Mouse (Mus musculus) lung, postnatal 0 days (tissue): Measurements from ENCODE around the gene P2ry2. TPM values are rescaled to one million over a fixed set of nuclear protein-coding genes. Genes with fewer than 3 reads are reported as not detected.
A peak's percentile ranks its signal among the peaks of the same experiment; 100 is the strongest.

Experiments
- ATAC-seq: fragments of 200-750 bp; cut with Nextera tagmentation; 2 replicates; pipeline ENCODE4 v1.8.0; 2017; ENCODE audit warnings: moderate library complexity
- DNase-seq: peaks from one replicate; pipeline ENCODE4 v3.0.0-alpha.2; 2016; ENCODE audit warnings: low spot score
- H3K27ac ChIP-seq: fragments of 300-500 bp; sonication (generic); 2 replicates; pipeline ENCODE4 v1.5.1; 2014; ENCODE audit warnings: antibody characterized with exemption, mild to moderate bottlenecking, low read length, mixed read lengths
- H3K27me3 ChIP-seq: fragments of 300-500 bp; sonication (generic); replicated peaks from 2 replicates; pipeline ENCODE4 v1.6.1; 2014; ENCODE audit warnings: low read length, mixed read lengths; ENCODE audit not compliant: insufficient read depth
- H3K36me3 ChIP-seq: fragments of 300-500 bp; sonication (generic); 2 replicates; pipeline ENCODE4 v1.6.1; 2014; ENCODE audit warnings: low read length, mixed read lengths; ENCODE audit not compliant: insufficient read depth
- H3K4me1 ChIP-seq: fragments of 300-500 bp; sonication (generic); 2 replicates; pipeline ENCODE4 v1.6.1; 2014; ENCODE audit warnings: antibody characterized with exemption, low read depth, low read length, mixed read lengths; ENCODE audit not compliant: insufficient read depth
- H3K4me2 ChIP-seq: fragments of 300-500 bp; sonication (generic); replicated peaks from 2 replicates; pipeline ENCODE4 v1.6.1; 2014; ENCODE audit warnings: low read depth, mild to moderate bottlenecking, low read length, moderate library complexity, mixed read lengths
- H3K4me3 ChIP-seq: fragments of 300-500 bp; sonication (generic); 2 replicates; pipeline ENCODE4 v1.5.1; 2014; ENCODE audit warnings: low read depth, low read length
- H3K9ac ChIP-seq: fragments of 300-500 bp; sonication (generic); replicated peaks from 2 replicates; pipeline ENCODE4 v1.6.1; 2014; ENCODE audit warnings: low read depth, mild to moderate bottlenecking
- H3K9me3 ChIP-seq: fragments of 300-500 bp; sonication (generic); 2 replicates; pipeline ENCODE4 v1.6.1; 2016; ENCODE audit warnings: low read length, mixed read lengths
- CTCF ChIP-seq: IDR thresholded peaks from 2 replicates; pipeline ENCODE4 v1.5.1; 2016; ENCODE audit warnings: antibody characterized with exemption, mild to moderate bottlenecking
- EP300 ChIP-seq: IDR thresholded peaks from 2 replicates; pipeline ENCODE4 v1.6.1; 2016; ENCODE audit warnings: antibody characterized with exemption, mild to moderate bottlenecking, control low read depth
- WGBS: fragments of 180-500 bp; shearing (Covaris S2); extraction: QIAGEN DNeasy Blood & Tissue Kit; methylation state at CpG from one replicate; pipeline ENCODE4 v1.1.7; 2014; 5-methylcytosine and 5-hydroxymethylcytosine counted together
- polyA plus RNA-seq: library from polyadenylated mRNA; unstranded; fragments of >200 nt; fragmentation: Nextera tagmentation; extraction: Ambion mirVana; gene quantifications from 2 replicates; pipeline ENCODE4 v1.2.1, GENCODE M21; 2015

Gene P2ry2
- polyA plus RNA-seq, 1 experiment from 2014 or later: 11.6 TPM

- H3K27ac ChIP-seq: peak overlapping the region; percentile 62
- DNase-seq (peak; percentile 89), ATAC-seq (peak; percentile 80)
- no peaks in the 10 kb centered on the region for H3K36me3 ChIP-seq
- TF ChIP-seq EP300: no peak
- TF ChIP-seq CTCF: no peak
- peaks cover 7% of the 10 kb centered on the region; the same call in 1 of the 2 replicates for H3K4me1 ChIP-seq
- 35% methylated on average over 21 of the region's 21 CpGs for WGBS
- H3K9me3 ChIP-seq: no peaks in the 10 kb centered on the region
- H3K4me2 ChIP-seq: 0 out of 2 replicates have a peak overlapping the region, but pooled peaks have one; percentile 5
- H3K4me3 ChIP-seq: no peak overlapping the region
- no peaks in the 10 kb centered on the region for H3K27me3 ChIP-seq
- no peak overlapping the region for H3K9ac ChIP-seq
Measured at GRCm38 (mm10) chr7:100984452-100985395, 27.9 kb downstream of the P2ry2 start.

DNA sequence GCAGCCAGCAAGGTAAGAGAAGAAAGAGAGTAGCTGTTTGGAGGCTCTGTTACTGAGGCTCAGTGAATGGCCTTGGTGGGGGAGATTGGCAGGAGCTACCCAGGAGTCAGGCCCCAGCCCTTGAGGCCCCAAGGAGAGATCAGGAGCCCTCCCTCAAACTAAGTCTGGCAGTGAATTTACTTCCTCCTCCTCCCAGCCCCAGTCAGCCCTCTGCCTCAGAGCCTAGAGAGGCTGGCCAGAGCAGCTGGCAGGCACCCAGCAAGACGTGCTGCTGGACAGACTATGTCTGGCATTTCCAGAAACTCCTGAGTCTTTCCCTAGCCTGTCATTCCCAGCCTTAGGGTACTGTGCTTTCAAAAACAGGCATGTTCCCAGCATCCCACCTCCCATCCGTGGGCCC is 33.5 kb downstream of the P2ry2 start:
- Histone ChIP-seq H3K4me1 (peaks cover 11% of the 10 kb centered on the region), H3K27me3 (no peaks in the 10 kb centered on the region), H3K4me2 (no peak overlapping the region), H3K36me3 (no peaks in the 10 kb centered on the region), H3K9me3 (no peaks in the 10 kb centered on the region), H3K27ac (peak overlapping the region; percentile 11), H3K4me3 (no peak overlapping the region), H3K9ac (0 out of 2 replicates have a peak overlapping the region, but pooled peaks have one; percentile 6)
- DNase-seq (peak; percentile 92), ATAC-seq (peak; percentile 88)
- 20% methylated on average over 2 of the region's 2 CpGs for WGBS
- no peak for TF ChIP-seq CTCF
- no peak for TF ChIP-seq EP300

- no peak for ATAC-seq
- Histone ChIP-seq H3K4me2 (no peak overlapping the region), H3K4me1 (peaks cover 11% of the 10 kb centered on the region), H3K9ac (no peak overlapping the region), H3K36me3 (no peaks in the 10 kb centered on the region), H3K9me3 (no peaks in the 10 kb centered on the region), H3K4me3 (no peak overlapping the region), H3K27me3 (no peaks in the 10 kb centered on the region), H3K27ac (no peak overlapping the region)
- WGBS: 66% methylated on average over 5 of the region's 5 CpGs
- DNase-seq: no peak
- TF ChIP-seq EP300 (no peak), CTCF (no peak)
Measured at GRCm38 (mm10) chr7:100978171-100978570, 34.5 kb downstream of the P2ry2 start.

DNA sequence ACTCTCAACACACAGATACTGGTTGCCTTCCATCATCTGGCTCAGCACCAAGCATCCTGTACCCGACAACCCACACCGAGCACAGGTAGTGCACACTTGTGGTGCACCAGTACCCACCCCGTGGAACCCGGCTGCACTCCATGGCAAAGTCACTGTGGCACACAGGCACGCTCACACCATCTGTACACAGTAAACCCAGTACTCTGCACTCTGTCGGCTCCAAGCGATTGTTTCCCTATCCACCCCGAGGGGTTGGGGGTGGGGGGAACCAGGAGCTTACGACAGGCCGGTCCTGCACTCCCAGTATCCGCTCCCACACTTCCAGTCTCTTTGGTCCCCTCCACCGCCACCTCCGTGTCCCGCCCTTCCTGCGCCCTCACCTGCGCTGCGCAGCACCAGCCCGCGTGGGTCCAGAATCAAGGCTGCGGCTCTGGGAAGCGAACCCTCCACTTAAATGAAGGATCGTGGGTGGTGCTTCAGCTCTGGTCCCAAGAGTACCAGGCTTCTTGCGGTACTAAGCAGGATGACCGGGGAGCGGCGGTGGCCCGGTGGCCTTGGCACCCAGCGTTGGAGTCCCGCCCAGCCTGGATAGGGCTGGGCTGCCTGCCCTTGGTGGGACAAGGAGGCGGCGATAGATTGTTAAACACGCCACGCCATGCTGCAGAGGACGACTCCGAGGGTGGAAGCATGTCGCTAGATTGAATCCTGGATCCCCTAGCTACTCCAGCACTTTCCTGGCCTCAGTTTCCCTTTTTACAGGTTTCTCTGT is 38.3 kb downstream of the P2ry2 start, which contains the start of gene P2ry6:
Gene P2ry6, minus strand, starts transcription at position 515 of the 769 bp plus-strand sequence.
- WGBS: 5% methylated on average over 36 of the region's 36 CpGs
- peak within 1 kb of the TSS; percentile 63 for H3K4me2 ChIP-seq
- DNase-seq (peak; percentile 65), ATAC-seq (peak; percentile 56)
- no peaks in the 10 kb centered on the region for H3K36me3 ChIP-seq
- H3K9ac ChIP-seq: no peak within 1 kb of the TSS
- H3K9me3 ChIP-seq: no peaks in the 10 kb centered on the region
- TF ChIP-seq CTCF (no peak), EP300 (no peak)
- peaks cover 5% of the 10 kb centered on the region for H3K4me1 ChIP-seq
- H3K27me3 ChIP-seq: no peaks in the 10 kb centered on the region
- H3K4me3 ChIP-seq: peak within 1 kb of the TSS; percentile 23
- no peak within 1 kb of the TSS for H3K27ac ChIP-seq

GRCm38 (mm10) chr7:100972875-100973274 is 39.8 kb downstream of the P2ry2 start:
- H3K4me1 ChIP-seq: no peaks in the 10 kb centered on the region
- DNase-seq (no peak), ATAC-seq (no peak)
- no peaks in the 10 kb centered on the region for H3K9me3 ChIP-seq
- TF ChIP-seq CTCF (no peak), EP300 (no peak)
- no peaks in the 10 kb centered on the region for H3K36me3 ChIP-seq
- H3K4me2 ChIP-seq: no peak overlapping the region
- H3K4me3 ChIP-seq: no peak overlapping the region
- no peak overlapping the region for H3K9ac ChIP-seq
- WGBS: 38% methylated on average over 3 of the region's 3 CpGs
- H3K27me3 ChIP-seq: no peaks in the 10 kb centered on the region
- H3K27ac ChIP-seq: no peak overlapping the region
